Mouse (Mus musculus) naive thymus-derived CD4-positive, alpha-beta T cell, adult 2 months (primary cell): ENCODE measurements around the gene Rbm18.

ENCODE experiments used
- DNase-seq: peaks from one replicate; pipeline ENCODE4 v3.0.0-alpha.2; 2011; ENCODE audit warnings: low read depth

Gene Rbm18

DNA sequence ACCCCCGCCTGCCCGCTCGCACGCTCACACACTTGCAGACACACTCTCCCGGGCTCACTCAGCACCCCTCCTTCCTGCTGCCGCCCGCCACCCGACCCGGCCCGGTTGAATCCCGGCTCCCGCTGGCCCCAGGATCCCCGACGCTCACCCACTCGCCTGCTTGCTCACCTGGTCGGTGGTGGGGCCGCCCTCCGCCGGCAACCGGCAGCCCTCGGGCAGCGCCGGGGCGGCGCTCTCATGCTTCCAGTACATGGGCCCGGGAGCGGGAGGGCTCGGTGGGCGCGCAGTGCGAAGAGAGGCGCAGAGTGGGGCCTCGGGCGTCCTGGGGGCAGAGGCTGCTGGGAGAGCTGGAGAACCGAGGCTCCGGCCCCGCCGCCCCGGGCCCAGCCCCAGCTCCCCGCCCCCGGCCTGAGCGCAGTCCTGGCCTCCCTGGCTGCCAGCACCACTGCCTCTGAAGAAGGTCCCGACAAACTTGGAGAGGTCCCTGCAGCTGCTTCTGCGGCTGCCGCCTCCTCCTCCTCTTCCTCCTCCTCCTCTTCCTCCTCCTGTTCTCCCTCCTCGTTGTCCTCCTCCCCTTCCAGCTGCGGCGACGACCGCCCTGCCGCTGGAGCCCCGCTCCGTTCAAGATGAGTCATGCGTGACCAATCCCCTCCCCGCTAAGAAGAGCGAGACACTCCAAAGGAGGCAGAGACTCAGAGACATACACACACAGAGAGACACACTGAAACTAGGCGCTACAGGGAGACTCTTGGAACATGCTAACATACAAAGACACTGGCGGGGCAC, 31.4 kb downstream of the Rbm18 start, which contains the start of gene Lhx6:
Lhx6 (minus strand) TSS at position 453 of the 786 bp plus-strand sequence.
- peak; percentile 5 for DNase-seq

GRCm38 (mm10) chr2:36104436-36104955, 32.1 kb downstream of the Rbm18 start:
- no peak for DNase-seq

DNA sequence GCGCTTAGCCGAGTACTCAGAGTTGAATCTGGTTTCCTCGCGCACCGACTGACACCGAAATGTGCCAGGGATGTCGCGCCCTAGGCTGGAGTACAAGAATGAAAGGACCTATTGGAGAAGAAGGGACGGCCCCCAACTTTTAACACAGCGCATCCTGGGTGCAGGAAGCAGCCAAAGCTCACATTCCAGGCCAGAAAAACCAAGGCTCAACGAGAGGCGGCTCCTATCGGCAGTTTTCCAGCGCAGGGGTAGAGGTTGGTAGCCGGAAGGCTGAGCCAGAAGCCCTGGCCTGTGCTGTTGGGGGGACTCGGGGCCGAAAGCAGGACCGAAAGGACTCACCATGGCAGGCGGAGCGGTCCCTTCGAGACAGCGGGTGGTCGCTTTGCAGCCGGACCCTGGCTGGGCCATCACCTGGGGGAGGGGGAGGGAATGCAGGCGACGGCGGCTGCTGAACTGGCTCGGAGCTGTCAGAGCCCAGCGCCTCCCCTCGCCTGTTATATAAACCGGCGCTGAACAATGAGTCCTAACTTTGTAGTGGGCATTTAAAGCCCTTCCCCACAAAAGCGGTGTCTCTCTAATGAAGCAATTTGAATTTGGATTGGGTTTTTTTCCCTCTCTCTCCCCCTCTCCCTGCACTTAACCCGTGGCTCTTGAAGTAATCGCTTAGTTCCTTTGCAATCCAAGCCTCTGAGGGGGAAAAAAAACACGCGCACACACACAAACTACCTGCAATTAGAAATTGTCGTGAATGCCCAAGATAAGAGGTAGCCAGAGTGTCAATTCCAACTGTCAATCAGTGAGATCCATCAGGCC, 32.8 kb downstream of the Rbm18 start:
- peak; percentile 20 for DNase-seq

GRCm38 (mm10) chr2:36103069-36103554, 33.5 kb downstream of the Rbm18 start:
- DNase-seq: peak; percentile 7

GRCm38 (mm10) chr2:36102559-36102946, 34.0 kb downstream of the Rbm18 start:
- DNase-seq: peak; percentile 28

DNA sequence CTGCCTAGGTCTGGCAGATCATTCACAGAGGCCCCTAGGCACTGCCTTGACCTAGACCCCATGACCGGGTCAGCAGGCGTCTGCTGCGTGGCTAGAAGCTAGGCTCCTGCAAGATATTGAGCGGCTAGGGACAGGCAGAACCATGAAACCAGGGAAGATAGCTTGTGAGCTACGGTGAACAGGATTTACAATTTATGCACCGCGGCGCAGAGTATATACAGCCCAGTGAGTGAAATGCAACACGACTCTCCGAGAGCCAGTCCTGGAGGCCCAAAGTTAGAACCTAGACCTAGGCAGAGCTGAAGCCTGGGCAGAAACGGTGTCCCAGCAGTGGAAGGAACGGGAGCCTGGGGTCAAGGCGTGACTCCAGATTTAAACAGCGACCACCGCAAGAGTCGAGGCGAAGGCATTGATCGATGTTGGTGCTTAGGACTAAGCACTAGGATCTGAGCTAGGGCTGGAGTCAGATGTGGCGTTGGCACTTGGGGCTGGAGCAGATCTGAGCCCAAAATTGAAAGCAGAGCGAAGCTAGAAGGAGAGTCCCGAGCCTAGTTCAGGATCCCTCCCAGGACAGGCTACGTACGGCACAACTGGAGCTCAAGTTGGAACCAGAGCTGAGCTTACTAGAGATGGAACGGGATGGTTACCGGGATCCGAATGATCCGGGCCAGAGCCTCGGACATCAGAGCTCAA, 34.6 kb downstream of the Rbm18 start:
- no peak for DNase-seq

GRCm38 (mm10) chr2:36099739-36100138, 36.8 kb downstream of the Rbm18 start:
- DNase-seq: no peak

GRCm38 (mm10) chr2:36098021-36098420, 38.6 kb downstream of the Rbm18 start:
- DNase-seq: no peak

DNA sequence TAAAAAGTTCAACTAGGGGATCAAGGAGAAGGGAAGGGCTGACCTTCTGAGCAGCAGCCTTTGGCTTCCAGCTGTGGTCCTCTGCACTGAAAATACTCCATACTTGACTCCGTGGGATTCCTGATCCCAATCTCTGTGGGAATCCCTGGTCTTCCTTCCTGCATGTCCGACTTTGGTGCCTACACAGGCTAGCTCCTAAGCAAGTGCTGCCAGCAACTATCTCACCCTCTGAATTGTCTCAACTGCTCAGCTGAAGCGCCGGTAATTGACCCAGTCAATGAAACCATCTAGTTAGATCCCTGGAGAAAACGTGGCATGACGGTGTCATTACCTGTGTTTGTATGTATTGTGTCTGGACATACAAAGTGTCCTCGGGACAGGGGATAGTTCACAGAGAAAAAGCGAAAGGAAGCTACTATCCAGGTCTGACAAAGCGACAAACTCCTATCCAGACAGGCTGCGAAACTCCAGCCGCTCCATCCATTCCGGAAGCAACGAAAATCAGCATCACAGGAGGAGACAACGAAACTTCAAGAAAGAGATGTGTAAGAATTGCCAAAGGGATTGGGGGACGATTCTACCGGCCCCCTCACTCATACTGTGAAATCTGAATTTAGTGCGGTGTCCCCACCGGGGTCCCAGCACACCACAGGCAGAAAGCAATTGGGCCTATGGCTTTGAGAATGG, 39.3 kb downstream of the Rbm18 start:
- no peak for DNase-seq

DNA sequence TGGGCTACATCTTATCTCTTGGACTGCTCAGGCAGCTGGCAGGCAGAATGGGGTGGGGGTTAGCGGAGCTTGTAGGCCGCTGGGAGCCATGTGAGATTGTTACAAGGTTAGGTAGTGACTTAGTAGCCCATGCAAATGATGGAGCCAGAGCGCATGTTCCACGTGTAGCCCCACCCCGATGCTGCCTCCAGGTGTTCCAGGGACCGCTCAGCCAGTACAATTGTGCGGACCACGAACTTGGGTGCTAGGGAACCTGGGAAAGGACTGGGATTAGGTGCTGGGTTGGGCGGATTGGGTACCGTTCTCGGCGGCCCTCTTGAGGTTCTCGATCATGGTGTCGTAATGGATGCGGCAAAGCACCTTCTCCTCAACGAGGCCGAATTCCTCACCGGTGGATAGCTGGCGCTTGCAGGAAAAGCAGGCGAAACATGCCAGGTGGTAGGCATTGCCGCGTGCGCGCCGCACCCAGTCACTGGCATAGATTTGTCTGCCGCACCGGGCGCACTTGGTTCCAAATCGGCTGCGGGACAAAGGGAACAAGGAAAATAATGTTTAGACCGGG, 42.6 kb downstream of the Rbm18 start:
- DNase-seq: no peak

DNA sequence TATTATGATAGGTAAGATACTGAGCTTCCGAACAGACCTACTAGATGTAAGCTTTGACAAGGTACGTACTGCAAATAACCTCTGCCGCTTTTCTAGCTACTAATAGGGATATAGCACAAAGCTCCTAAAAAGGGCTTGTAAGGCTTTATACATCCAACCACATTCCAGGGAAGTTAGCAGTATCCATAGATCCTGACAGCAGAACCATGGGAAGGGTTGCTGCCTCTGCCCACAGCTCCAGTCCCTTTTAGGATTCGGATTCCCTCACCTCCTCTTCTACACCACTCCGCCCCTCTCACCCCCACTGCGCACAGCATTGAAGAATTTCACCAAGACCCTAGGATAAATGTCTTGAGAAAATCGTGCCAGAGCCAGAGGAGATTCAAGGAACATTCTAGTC, 43.3 kb downstream of the Rbm18 start:
- DNase-seq: no peak

- DNase-seq: no peak
Measured at GRCm38 (mm10) chr2:36092748-36093147, 43.8 kb downstream of the Rbm18 start.

DNA sequence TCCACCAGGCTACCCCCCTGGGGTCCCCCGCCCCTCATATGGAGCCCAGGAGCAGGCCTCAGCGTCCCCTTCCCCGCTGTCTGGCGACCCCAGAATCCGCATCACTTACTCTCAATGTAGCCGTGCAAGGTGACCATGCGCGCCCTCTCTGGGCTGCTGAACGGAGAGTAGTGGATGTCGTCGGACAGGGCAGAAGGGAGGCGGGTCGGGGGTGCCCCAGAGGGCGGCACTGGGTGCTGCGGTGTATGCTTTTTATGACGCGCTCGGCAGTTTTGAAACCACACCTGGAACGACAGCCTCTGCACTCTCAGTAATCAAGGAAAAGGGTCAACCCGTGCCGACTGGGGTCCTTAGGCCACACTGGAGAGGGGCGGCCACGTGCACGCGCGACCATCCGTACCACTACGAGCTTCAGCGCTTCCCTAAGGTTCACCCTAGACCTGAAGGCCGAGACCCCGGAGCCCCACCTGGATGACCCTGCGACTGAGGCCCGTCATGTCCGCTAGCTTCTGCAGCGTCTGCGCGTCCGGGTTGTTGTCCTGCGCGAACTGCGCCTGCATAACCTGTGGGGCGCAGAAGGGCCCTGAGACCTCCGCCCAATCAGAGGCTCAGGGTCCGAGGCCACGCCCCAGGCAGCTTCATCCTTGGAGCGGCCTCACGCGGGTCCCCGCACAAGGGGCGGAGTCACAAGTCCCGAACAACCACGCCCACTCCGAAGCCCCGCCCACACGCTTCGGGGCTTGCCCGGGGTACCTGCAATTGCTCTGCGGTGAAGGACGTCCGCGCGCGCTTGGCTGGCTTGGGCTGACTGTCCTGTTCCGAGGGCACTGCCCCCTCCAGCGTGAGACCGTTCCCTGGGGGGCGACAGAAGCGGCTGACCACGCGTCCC, 45.5 kb downstream of the Rbm18 start:
- peak; percentile 31 for DNase-seq

DNA sequence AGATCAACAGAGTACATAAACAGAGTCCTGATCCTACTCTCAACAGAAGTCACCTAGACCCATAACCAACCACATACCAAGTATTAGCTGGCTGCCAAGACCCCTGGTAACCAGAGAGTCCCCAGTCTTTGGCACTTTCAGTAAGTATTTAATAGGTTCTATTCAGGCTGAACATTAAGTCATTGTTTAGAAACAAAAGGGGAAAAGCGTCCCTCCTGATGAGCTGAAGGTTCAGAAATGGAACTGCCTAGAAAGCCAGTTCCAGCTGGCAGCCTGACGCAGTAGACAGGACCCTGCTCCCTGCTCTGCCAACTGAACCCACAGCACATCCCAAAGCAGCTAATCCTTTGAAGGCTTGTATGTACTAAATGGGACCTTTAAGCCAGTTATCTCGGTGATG, 47.4 kb downstream of the Rbm18 start:
- DNase-seq: no peak

DNA sequence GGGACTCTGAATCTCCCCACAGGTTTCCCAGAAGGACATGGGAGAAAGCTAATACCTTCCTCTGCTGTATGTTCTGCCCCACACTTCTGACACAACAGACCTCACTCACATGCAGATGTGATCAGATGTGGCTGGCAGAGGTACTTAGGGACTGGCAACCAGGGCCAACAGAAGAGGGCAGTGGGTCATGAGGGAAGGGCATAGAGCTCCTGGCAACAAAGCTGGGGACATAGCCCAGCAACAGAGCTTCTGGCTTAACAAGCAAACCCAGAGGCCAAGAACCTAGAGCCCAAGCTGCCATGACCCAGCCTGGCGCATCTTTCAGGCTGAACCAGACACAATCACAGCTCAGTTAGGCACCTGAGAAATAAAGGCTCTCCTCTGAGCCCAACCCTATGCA, 51.5 kb downstream of the Rbm18 start:
- no peak for DNase-seq

DNA sequence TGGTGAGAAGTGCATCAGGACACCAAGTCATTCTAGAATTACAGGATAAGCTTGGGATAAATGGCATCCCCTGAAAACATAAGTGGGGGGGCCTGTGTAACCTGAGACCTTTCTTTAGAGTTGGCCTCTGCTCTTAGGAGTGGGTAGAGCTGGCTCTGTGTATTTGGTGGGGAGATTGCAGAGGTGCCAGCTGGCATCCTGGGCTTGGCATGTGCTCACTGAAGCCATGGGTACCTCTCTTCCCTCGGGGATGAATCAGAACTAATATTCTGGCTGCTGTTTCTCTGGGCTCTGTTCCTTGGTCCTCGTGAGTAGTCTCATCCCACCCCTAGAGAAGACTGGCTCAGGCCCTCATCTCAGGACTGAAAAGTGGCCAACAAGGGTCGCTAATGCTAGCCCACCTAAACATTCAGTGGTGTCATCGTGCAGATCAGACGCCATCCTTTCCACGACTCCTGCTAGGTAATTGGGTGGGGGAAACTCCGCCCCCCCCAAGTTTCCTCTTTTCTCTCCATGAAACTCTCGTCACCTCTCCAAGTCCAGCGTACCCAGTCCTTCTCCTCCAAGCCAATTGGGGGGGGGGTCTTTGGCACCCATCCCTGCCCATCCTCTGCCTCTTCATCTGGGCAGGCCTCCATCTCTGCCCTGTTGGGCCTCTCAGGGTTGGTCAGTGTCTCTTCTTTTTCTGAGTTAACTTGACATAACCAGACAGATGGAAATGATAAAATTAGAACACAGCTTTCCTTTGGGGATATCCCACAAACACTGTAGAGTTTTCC, 53.6 kb downstream of the Rbm18 start:
- DNase-seq: no peak

DNA sequence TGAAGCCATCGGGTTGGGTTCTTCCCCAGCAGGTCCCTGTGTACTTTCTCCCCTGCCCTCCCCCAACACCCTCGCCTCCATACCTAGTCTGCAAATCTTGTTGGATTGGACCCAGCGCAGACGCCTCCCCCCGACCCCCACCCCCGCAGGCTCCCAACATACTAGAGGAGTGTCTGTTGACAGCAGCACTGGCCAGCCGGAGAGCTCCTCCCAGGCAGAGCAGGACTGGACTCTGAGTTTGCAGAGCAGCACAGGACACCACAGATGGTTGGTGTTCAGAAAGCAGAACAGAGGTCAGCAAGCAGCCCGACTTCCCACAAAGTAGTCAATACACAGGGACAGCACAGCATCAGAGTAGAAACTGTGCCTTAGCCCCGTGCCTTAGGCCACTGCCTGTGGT, 55.1 kb downstream of the Rbm18 start:
- no peak for DNase-seq

DNA sequence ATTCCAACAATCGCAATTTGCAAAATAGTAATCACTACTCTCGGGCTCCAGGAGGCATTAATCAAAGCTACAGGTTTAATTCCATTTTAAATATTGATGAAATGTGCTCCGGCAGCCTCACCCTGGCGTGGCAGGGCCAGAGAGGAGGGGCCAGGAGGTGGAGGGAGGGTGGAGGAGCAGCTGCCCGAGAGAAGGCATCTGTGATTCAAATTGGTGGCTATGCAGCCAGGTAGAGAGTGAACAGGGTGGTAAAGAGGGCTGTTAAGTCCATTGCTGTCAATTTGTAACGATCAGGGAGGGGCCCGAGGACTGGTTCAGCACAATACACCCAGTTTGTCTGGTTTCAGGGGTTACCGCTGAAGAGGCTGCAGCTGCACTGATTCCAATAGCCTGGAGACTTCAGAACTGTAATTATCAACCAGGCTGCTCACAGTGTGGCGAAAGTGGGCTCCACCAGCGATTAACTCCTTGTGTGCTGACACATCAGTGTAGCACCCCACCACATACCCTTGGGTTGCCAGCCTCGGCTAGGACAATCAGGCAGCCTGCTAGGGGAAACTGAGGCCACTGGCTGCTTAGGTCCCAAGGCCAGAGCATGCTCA, 59.3 kb downstream of the Rbm18 start:
- DNase-seq: no peak

- no peak for DNase-seq
Measured at GRCm38 (mm10) chr2:36075210-36075609, 61.4 kb downstream of the Rbm18 start.
